Mouse (Mus musculus) layer of hippocampus, adult 6 months (tissue): Measurements from ENCODE around the gene Olfr154. TPM values are rescaled to one million over a fixed set of nuclear protein-coding genes. Genes with fewer than 3 reads are reported as not detected.

Source experiments
- long read RNA-seq, 2 experiments: library from polyadenylated mRNA; unstranded; transcript quantifications; one replicate each; pipeline ENCODE4 v2.0.0; 2019 to 2020
- polyA plus RNA-seq: library from polyadenylated mRNA; unstranded; fragments of <200 nt; fragmentation: Nextera tagmentation; gene quantifications from 2 replicates; pipeline ENCODE4 v1.2.3, GENCODE M21; 2021

Olfr154 gene
- polyA plus RNA-seq: not detected in 2 replicates
- long read RNA-seq, experiment 1: 0 reads
- long read RNA-seq, experiment 2: 0 reads

GRCm38 (mm10) chr2:85664355-85664754, at the start of gene Olfr154:
Gene Olfr154, minus strand, starts transcription at chr2:85664455.

GRCm38 (mm10) chr2:85689131-85689530, 24.9 kb upstream of the Olfr154 start, which contains the start of gene Olfr1008:
Gene Olfr1008, plus strand, starts transcription at chr2:85689431.

DNA sequence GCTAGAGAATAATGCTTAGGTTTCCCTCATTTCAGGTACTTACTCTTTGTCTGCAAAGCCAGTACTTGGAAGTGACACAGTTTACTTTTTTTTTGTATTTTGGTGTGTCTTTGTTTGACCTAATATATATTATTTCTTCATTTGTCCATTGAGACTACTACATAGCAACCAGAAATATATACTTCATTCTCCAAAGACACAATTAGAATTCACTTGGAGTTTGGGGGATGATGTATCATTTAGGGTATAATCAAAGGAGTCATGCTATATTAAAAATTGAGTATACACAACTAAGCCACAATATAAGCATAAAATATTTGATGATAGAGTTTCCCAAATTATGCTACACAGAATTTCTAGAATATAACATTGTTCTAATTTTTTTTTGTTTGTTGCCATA, 14.4 kb upstream of the Olfr154 start, which contains the start of gene Olfr1006:
Olfr1006 (minus strand) TSS at position 101 of the 400 bp plus-strand sequence.

GRCm38 (mm10) chr2:85650604-85651003, 13.7 kb downstream of the Olfr154 start, which contains the start of gene Olfr1002:
Gene Olfr1002, minus strand, starts transcription at chr2:85650704.

Other genes with a start within 250 kb of the Olfr154 start
- gene Olfr993, start 249.6 kb downstream of the Olfr154 start, polyA plus RNA-seq: not detected in 2 replicates
- gene Olfr994, start 228.0 kb downstream of the Olfr154 start, polyA plus RNA-seq: not detected in 2 replicates
- not detected in 2 replicates for gene Olfr995, start 220.8 kb downstream of the Olfr154 start, polyA plus RNA-seq
- 0.15 and 0.25 TPM in 2 replicates for gene 4833423E24Rik, start 145.4 kb downstream of the Olfr154 start, polyA plus RNA-seq
- gene Olfr996, start 85.2 kb downstream of the Olfr154 start, polyA plus RNA-seq: not detected in 2 replicates
- gene Olfr998, start 75.5 kb downstream of the Olfr154 start, polyA plus RNA-seq: not detected in 2 replicates
- gene Olfr1000, start 52.6 kb downstream of the Olfr154 start, polyA plus RNA-seq: not detected in 2 replicates
- gene Olfr1002, start 13.8 kb downstream of the Olfr154 start, polyA plus RNA-seq: not detected in 2 replicates
- gene Olfr1006, start 14.3 kb upstream of the Olfr154 start, polyA plus RNA-seq: not detected in 2 replicates
- not detected in 2 replicates for gene Olfr1008, start 25.0 kb upstream of the Olfr154 start, polyA plus RNA-seq
- gene Olfr1009, start 51.0 kb upstream of the Olfr154 start, polyA plus RNA-seq: not detected in 2 replicates
- not detected in 2 replicates for gene Olfr1012, start 98.3 kb upstream of the Olfr154 start, polyA plus RNA-seq
- not detected in 2 replicates for gene Olfr1013, start 102.6 kb upstream of the Olfr154 start, polyA plus RNA-seq
- gene Olfr1014, start 108.3 kb upstream of the Olfr154 start, polyA plus RNA-seq: not detected in 2 replicates
- not detected in 2 replicates for gene Olfr1015, start 117.6 kb upstream of the Olfr154 start, polyA plus RNA-seq
- gene Olfr1016, start 138.1 kb upstream of the Olfr154 start, polyA plus RNA-seq: not detected in 2 replicates
- gene Olfr1018, start 154.0 kb upstream of the Olfr154 start, polyA plus RNA-seq: not detected in 2 replicates
- not detected in 2 replicates for gene Olfr1019, start 181.0 kb upstream of the Olfr154 start, polyA plus RNA-seq
- gene Olfr1020, start 182.6 kb upstream of the Olfr154 start, polyA plus RNA-seq: not detected in 2 replicates
- gene Olfr1022, start 204.1 kb upstream of the Olfr154 start, polyA plus RNA-seq: not detected in 2 replicates
- not detected in 2 replicates for gene Olfr1023, start 221.2 kb upstream of the Olfr154 start, polyA plus RNA-seq
- gene Olfr1024, start 240.6 kb upstream of the Olfr154 start, polyA plus RNA-seq: not detected in 2 replicates